Mouse (Mus musculus) embryonic facial prominence, embryonic 14.5 days (tissue): ENCODE measurements around the gene Grk3. TPM values are rescaled to one million over a fixed set of nuclear protein-coding genes. Genes with fewer than 3 reads are reported as not detected.
A peak's percentile ranks its signal among the peaks of the same experiment; 100 is the strongest.

ENCODE experiments used
- ATAC-seq: fragments of 200-750 bp; cut with Nextera tagmentation; 2 replicates; pipeline ENCODE4 v1.8.0; 2017; ENCODE audit warnings: low read depth, moderate number of reproducible peaks, moderate TSS enrichment
- DNase-seq: peaks from one replicate; pipeline ENCODE4 v3.0.0-alpha.2; 2015; ENCODE audit warnings: low spot score
- H3K27ac ChIP-seq: fragments of 300-500 bp; sonication (generic); replicated peaks from 2 replicates; pipeline ENCODE4 v1.5.1; 2014; ENCODE audit warnings: low read depth, mild to moderate bottlenecking, low read length, moderate library complexity
- H3K27me3 ChIP-seq: fragments of 300-500 bp; sonication (generic); replicated peaks from 2 replicates; pipeline ENCODE4 v1.6.1; 2014; ENCODE audit warnings: low read length; ENCODE audit not compliant: control insufficient read depth, insufficient read depth
- H3K36me3 ChIP-seq: fragments of 300-500 bp; sonication (generic); 2 replicates; pipeline ENCODE4 v1.6.1; 2014; ENCODE audit warnings: low read length, mixed read lengths; ENCODE audit not compliant: control insufficient read depth, insufficient read depth
- H3K4me1 ChIP-seq: fragments of 300-500 bp; sonication (generic); 2 replicates; pipeline ENCODE4 v1.6.1; 2014; ENCODE audit warnings: antibody characterized with exemption, low read length; ENCODE audit not compliant: control insufficient read depth, insufficient read depth
- H3K4me2 ChIP-seq: fragments of 300-500 bp; sonication (generic); 2 replicates; pipeline ENCODE4 v1.6.1; 2014; ENCODE audit warnings: low read depth, mild to moderate bottlenecking, low read length, moderate library complexity, mixed read lengths
- H3K4me3 ChIP-seq: fragments of 300-500 bp; sonication (generic); 2 replicates; pipeline ENCODE4 v1.5.1; 2014; ENCODE audit warnings: low read depth, mild to moderate bottlenecking, low read length
- H3K9ac ChIP-seq: fragments of 300-500 bp; sonication (generic); 2 replicates; pipeline ENCODE4 v1.6.1; 2014; ENCODE audit warnings: low read depth, mild to moderate bottlenecking, low read length, moderate library complexity, mixed read lengths
- H3K9me3 ChIP-seq: fragments of 300-500 bp; sonication (generic); 2 replicates; pipeline ENCODE4 v1.6.1; 2016; ENCODE audit warnings: low read length; ENCODE audit not compliant: control insufficient read depth
- WGBS: fragments of 180-500 bp; shearing (Covaris S2); extraction: QIAGEN DNeasy Blood & Tissue Kit; methylation state at CpG from one replicate; pipeline ENCODE4 v1.1.7; 2014; 5-methylcytosine and 5-hydroxymethylcytosine counted together
- polyA plus RNA-seq: library from polyadenylated mRNA; unstranded; fragments of >200 nt; fragmentation: Nextera tagmentation; extraction: Ambion mirVana; gene quantifications from 2 replicates; pipeline ENCODE4 v1.2.1, GENCODE M21; 2014

The Grk3 gene
- polyA plus RNA-seq, 1 experiment from 2014 or later = 6.6 TPM

DNA sequence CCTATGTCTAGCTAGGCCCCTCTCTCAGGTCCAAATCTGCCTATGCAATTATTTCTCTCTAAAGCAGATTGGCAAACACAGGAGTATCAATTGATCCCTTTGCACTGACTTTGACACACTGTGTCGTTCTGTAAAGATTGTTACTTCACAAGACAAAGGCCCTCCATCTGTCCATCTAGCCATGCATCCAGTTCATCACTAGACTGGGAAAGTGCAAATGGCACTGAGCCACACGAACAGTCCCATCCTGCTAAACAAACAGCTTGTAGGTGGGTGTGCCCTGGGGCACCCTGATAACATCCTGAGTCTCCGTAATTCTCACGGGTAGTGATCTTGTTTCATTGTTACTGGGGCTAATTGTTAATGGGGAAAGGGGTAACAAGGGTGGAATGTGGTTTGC, 52.1 kb downstream of the Grk3 start:
- H3K27ac ChIP-seq = no peak overlapping the region
- WGBS = 39% methylated on average over 4 of the region's 4 CpGs
- H3K9ac ChIP-seq = no peak overlapping the region
- H3K27me3 ChIP-seq = no peaks in the 10 kb centered on the region
- no peak for ATAC-seq
- no peak overlapping the region for H3K4me3 ChIP-seq
- H3K9me3 ChIP-seq = no peaks in the 10 kb centered on the region
- H3K36me3 ChIP-seq = no peaks in the 10 kb centered on the region
- H3K4me2 ChIP-seq = no peak overlapping the region
- DNase-seq = no peak
- H3K4me1 ChIP-seq = peaks cover 28% of the 10 kb centered on the region

DNA sequence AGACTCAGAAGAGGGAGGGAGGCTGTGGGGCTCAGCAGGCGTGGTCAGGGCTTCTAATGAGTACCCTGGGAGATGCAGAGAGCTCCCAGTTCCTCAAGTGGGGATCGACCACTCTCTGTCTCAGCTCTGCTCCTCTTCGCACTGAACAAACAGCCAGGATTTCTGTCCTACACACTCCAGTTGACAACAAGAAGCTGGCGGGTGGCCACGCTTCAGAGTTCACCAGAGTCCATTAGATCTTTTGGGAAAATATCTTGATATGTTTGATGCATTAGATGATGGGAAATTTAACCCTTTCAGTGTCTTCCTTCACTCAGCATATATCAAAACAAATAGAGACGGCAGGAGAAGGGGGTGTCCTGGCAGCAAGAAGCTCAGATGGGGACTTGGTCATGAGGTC, 53.4 kb downstream of the Grk3 start:
- no peak overlapping the region for H3K4me2 ChIP-seq
- no peak for ATAC-seq
- H3K4me1 ChIP-seq = peaks cover 30% of the 10 kb centered on the region
- DNase-seq = no peak
- H3K27ac ChIP-seq = no peak overlapping the region; the same call in 1 of the 2 replicates
- no peaks in the 10 kb centered on the region for H3K9me3 ChIP-seq
- no peak overlapping the region for H3K9ac ChIP-seq
- no peaks in the 10 kb centered on the region for H3K27me3 ChIP-seq
- no peak overlapping the region for H3K4me3 ChIP-seq
- 77% methylated on average over 6 of the region's 6 CpGs for WGBS
- H3K36me3 ChIP-seq = no peaks in the 10 kb centered on the region

DNA sequence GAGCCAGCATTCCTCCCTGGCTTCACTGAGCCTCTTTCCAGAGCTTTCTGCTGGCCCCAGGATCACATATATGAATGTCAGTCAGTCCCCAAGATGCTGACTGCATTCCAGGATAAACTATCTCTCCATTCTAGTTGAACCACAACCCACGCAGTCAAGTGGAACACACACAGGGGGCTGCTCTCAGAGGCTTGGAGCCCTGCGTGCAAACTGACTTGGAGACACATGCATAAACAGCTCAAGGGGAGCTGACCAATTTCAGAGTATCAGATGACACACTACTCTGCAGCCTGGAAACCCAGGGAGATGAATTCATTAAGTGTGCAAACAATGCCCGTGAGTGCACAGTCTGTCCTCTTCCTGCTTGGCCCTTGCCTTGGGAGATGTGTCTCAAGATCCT, 54.7 kb downstream of the Grk3 start:
- ATAC-seq (peak; percentile 83), DNase-seq (peak; percentile 86)
- Histone ChIP-seq H3K27ac (peak overlapping the region; percentile 54), H3K4me2 (no peak overlapping the region), H3K4me3 (no peak overlapping the region), H3K27me3 (no peaks in the 10 kb centered on the region), H3K9me3 (no peaks in the 10 kb centered on the region), H3K9ac (no peak overlapping the region), H3K4me1 (peaks cover 30% of the 10 kb centered on the region), H3K36me3 (no peaks in the 10 kb centered on the region)
- WGBS = 5% methylated on average over 3 of the region's 3 CpGs

DNA sequence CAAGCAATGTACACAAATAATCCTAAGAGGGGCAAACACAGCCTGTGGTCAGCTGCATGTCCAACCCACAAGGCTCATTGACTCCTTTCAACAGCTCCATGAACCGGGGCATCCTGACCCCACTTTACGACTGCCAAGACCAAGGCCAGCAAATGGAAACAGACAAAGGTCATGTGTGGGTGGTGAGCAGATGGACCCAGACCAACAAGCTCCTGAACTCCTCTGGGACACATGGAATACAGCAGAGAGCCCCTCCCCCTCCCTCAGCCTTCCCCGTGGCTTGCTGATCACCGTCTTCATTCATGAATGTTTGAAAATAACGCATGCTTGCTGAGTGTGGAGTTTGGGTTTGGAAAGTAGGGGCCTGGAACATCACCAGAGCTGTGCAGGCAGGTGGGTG, 57.3 kb downstream of the Grk3 start:
- no peaks in the 10 kb centered on the region for H3K9me3 ChIP-seq
- no peak overlapping the region for H3K4me3 ChIP-seq
- no peak for ATAC-seq
- WGBS = 59% methylated on average over 5 of the region's 5 CpGs
- peaks cover 30% of the 10 kb centered on the region for H3K4me1 ChIP-seq
- H3K9ac ChIP-seq = no peak overlapping the region
- H3K36me3 ChIP-seq = peaks cover 4% of the 10 kb centered on the region; the same call in 1 of the 2 replicates
- no peaks in the 10 kb centered on the region for H3K27me3 ChIP-seq
- no peak for DNase-seq
- H3K4me2 ChIP-seq = no peak overlapping the region
- no peak overlapping the region for H3K27ac ChIP-seq

DNA sequence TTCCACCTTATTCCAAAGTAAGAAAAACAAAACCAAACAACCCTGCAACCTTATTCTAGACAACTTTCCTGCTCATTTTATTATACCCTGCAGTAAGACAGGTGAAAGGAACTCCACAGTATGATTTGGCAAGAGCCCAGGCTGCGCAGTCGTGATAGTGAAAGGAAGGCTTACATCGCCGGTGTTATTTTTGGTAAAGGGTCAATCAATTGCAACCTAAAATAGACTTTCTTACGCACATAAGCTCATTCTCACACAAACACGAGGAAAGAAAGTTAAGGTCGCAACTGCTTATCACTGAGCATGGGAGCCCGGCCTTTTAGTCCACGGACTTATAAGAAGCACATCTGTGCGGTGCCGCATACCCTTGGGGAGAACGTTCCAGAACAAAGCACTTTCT, 58.8 kb downstream of the Grk3 start:
- Histone ChIP-seq H3K4me2 (no peak overlapping the region), H3K9me3 (no peaks in the 10 kb centered on the region), H3K9ac (no peak overlapping the region), H3K27ac (no peak overlapping the region), H3K27me3 (no peaks in the 10 kb centered on the region), H3K36me3 (peaks cover 4% of the 10 kb centered on the region; the same call in 1 of the 2 replicates), H3K4me1 (peaks cover 24% of the 10 kb centered on the region), H3K4me3 (no peak overlapping the region)
- no peak for ATAC-seq
- no peak for DNase-seq
- WGBS = 69% methylated on average over 12 of the region's 12 CpGs

DNA sequence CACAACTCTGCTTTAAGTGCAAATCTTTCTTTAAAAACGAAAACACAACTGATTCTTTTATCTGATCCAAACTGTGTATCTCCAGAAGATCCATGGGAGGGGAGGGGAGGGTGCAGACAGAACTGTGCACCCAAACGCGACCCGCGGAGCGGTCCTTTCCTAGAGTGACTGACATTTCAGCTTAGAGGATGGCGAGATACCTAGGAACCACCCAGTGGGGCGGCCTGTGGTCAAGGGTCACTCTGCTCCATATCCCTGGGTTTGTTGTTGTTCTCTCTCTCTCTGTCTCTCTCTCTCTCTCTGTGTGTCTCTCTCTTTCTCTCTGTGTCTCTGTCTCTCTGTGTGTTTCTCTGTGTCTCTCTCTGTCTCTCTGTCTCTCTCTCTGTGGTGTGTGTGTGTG, 59.2 kb downstream of the Grk3 start:
- H3K4me3 ChIP-seq = no peak overlapping the region
- no peak overlapping the region for H3K9ac ChIP-seq
- ATAC-seq = no peak
- peaks cover 19% of the 10 kb centered on the region for H3K4me1 ChIP-seq
- no peaks in the 10 kb centered on the region for H3K27me3 ChIP-seq
- WGBS = 85% methylated on average over 8 of the region's 8 CpGs
- H3K36me3 ChIP-seq = peaks cover 4% of the 10 kb centered on the region; the same call in 1 of the 2 replicates
- no peak for DNase-seq
- no peak overlapping the region for H3K27ac ChIP-seq
- no peak overlapping the region for H3K4me2 ChIP-seq
- no peaks in the 10 kb centered on the region for H3K9me3 ChIP-seq

DNA sequence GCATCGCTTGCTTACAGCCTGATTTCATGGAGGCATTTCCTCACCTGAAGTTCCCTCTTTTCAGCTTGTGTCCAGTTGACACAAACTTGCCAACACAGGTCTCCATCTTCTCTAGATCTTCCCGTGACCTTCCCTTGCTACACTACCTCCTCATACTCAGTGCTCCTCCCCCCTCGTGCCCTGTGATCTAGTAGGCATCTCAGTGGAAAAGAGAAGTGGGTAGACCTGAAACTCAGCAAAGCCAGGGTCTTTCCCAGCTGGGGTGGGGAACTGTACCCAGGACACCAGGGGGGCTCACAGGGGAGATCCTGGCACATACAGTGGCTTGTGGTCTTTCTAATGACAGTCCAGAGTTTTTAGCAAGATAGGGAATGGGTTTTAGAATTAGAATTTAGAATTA, 64.7 kb downstream of the Grk3 start:
- Histone ChIP-seq H3K9me3 (no peaks in the 10 kb centered on the region), H3K9ac (no peak overlapping the region), H3K36me3 (peaks cover 4% of the 10 kb centered on the region; the same call in 1 of the 2 replicates), H3K27ac (no peak overlapping the region), H3K4me1 (peaks cover 5% of the 10 kb centered on the region), H3K4me2 (no peak overlapping the region), H3K4me3 (no peak overlapping the region), H3K27me3 (no peaks in the 10 kb centered on the region)
- ATAC-seq = no peak
- WGBS = 84% methylated on average over 3 of the region's 3 CpGs
- no peak for DNase-seq

DNA sequence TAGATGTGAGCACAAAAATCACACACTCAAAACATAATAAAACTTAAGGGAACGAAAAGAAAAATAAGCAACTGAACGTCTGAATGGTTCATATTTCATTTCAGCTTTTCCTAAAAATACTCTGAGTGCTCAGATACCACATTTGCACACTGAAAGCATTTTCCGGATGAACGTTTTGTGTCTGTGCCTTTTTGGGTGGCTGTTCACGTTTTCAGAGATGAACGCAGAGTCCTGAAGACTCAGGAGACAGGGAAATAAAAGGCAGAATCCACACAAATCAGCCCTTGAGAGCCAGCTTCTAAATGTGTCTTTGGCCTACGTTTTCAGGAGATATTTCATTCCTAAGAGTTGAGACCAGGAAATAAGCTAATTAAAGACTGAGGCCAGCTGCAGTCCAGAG, 69.7 kb downstream of the Grk3 start:
- Histone ChIP-seq H3K9ac (no peak overlapping the region), H3K4me1 (peaks cover 11% of the 10 kb centered on the region), H3K4me3 (no peak overlapping the region), H3K4me2 (no peak overlapping the region), H3K36me3 (peaks cover 10% of the 10 kb centered on the region; the same call in 1 of the 2 replicates), H3K27me3 (no peaks in the 10 kb centered on the region), H3K9me3 (no peaks in the 10 kb centered on the region), H3K27ac (peak overlapping the region; percentile 66)
- no peak for DNase-seq
- WGBS = 41% methylated on average over 7 of the region's 7 CpGs
- no peak for ATAC-seq

DNA sequence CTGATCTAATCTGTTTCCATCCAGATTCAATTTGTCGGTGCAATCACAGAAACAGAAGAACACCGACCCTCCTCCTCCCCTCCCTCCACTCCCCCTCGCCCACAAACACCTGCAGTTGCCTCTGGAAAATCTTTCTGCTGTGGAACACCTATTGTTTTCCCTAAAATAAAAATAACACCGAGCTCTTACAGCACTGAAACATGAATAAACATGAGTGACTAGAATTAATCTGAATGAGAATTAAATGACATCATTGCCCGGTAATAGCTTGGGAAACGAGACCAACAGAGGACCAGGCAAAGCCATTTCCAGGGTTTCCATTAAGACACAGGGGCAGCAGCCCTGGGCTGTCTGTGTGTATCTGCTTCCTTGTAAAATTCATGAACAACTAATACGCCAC, 73.3 kb downstream of the Grk3 start:
- Histone ChIP-seq H3K9me3 (no peaks in the 10 kb centered on the region), H3K4me2 (no peak overlapping the region), H3K27me3 (no peaks in the 10 kb centered on the region), H3K27ac (no peak overlapping the region), H3K4me3 (no peak overlapping the region), H3K4me1 (peaks cover 11% of the 10 kb centered on the region), H3K9ac (no peak overlapping the region), H3K36me3 (peaks cover 10% of the 10 kb centered on the region; the same call in 1 of the 2 replicates)
- 57% methylated on average over 7 of the region's 7 CpGs for WGBS
- DNase-seq (no peak), ATAC-seq (no peak)
